Mouse (Mus musculus) kidney, postnatal 36 days (tissue): ENCODE data around the gene Qk.

Experiments
- DNase-seq, 2 experiments: peaks; one replicate each; pipeline ENCODE4 v3.0.0; 2021 to 2022; ENCODE audit warnings: mixed read lengths in 2 of 2

Gene Qk

GRCm38 (mm10) chr17:10326596-10327045 lies 7.0 kb upstream of the Qk start:
- DNase-seq: peak; percentile 42 to 51

- DNase-seq: no peak
Measured at GRCm38 (mm10) chr17:10325921-10326320, 6.3 kb upstream of the Qk start.

- DNase-seq: no peak
Measured at GRCm38 (mm10) chr17:10321754-10322153, 2.1 kb upstream of the Qk start.

GRCm38 (mm10) chr17:10321092-10321491 lies 1.4 kb upstream of the Qk start:
- DNase-seq: no peak

GRCm38 (mm10) chr17:10320456-10320790 lies 769 bp upstream of the Qk start:
- no peak for DNase-seq

GRCm38 (mm10) chr17:10319431-10319684 lies 296 bp downstream of the Qk start:
- no peak for DNase-seq

- peak; percentile 86 to 88 for DNase-seq
Measured at GRCm38 (mm10) chr17:10318561-10319430, 858 bp downstream of the Qk start.

GRCm38 (mm10) chr17:10317981-10318551 lies 1.6 kb downstream of the Qk start:
- peak; percentile 72 to 80 for DNase-seq

GRCm38 (mm10) chr17:10317186-10317585 lies 2.5 kb downstream of the Qk start:
- peak; percentile 81 to 83 for DNase-seq

- no peak for DNase-seq
Measured at GRCm38 (mm10) chr17:10316446-10316845, 3.2 kb downstream of the Qk start.

- no peak for DNase-seq
Measured at GRCm38 (mm10) chr17:10310046-10310445, 9.6 kb downstream of the Qk start.

GRCm38 (mm10) chr17:10309135-10309623 lies 10.5 kb downstream of the Qk start:
- DNase-seq: peak in 1 of 2 experiments; percentile 22

- no peak for DNase-seq
Measured at GRCm38 (mm10) chr17:10306424-10306823, 13.2 kb downstream of the Qk start.

- no peak for DNase-seq
Measured at GRCm38 (mm10) chr17:10304001-10304400, 15.7 kb downstream of the Qk start.

GRCm38 (mm10) chr17:10300968-10301795 lies 18.5 kb downstream of the Qk start:
- DNase-seq: no peak

GRCm38 (mm10) chr17:10299396-10299795 lies 20.3 kb downstream of the Qk start:
- no peak for DNase-seq

- DNase-seq: no peak
Measured at GRCm38 (mm10) chr17:10292520-10292919, 27.1 kb downstream of the Qk start.

GRCm38 (mm10) chr17:10284772-10285171 lies 34.9 kb downstream of the Qk start:
- DNase-seq: no peak

- no peak for DNase-seq
Measured at GRCm38 (mm10) chr17:10279532-10279931, 40.1 kb downstream of the Qk start.

GRCm38 (mm10) chr17:10269518-10269917 lies 50.1 kb downstream of the Qk start:
- DNase-seq: no peak

GRCm38 (mm10) chr17:10268468-10268867 lies 51.2 kb downstream of the Qk start:
- peak in 1 of 2 experiments; percentile 16 for DNase-seq

GRCm38 (mm10) chr17:10266207-10266606 lies 53.4 kb downstream of the Qk start:
- no peak for DNase-seq

GRCm38 (mm10) chr17:10251252-10251958 lies 68.2 kb downstream of the Qk start:
- no peak for DNase-seq
